Mouse (Mus musculus): ENCODE data around the gene Plscr1.

Gene Plscr1

DNA sequence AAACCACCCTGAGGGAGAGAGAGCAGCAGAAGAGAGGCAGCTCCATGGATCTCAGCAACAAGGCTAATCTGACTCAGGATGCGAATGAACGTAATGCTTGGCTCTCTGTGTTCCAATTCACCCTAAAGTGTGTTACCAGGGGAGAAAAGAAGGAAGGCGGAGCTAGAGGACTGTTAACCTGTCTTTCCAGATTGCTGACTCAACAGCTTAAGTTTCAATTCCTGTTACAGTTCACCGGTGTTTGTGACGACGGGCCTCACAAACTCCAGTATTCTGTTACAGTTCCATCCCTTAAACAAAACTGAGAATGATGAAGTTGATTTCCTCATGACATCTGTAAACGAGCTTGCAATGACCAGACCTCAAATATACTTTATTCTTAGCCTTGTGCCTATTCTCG, 55.5 kb downstream of the Plscr1 start:
- DNase-seq (ENCODE audit: low read depth, low spot score): no peak

GRCm38 (mm10) chr9:92305620-92306220, 56.2 kb downstream of the Plscr1 start:
- no peak for DNase-seq (ENCODE audit: low read depth, low spot score)

DNA sequence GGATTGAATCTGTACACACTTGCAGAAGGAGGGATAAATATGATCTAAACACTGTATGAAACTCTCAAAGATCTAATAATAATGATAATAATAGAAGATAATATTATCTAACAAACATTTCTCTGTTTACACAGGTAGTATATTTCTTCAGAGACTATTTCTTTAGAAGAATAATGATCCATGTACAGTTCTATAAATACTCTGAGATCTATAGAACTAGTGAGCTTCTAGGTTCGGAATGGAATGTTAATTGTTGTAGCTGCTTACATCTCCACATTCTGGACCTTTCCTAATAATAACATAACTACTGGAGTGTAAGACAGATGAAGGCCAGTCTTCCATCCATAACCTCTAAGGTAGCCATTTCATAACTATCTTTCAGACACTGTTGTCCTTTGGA, 59.5 kb downstream of the Plscr1 start, which contains the start of gene 1700057G04Rik:
Gene 1700057G04Rik, plus strand, starts transcription at position 301 of the 400 bp plus-strand sequence.
- no peak for DNase-seq (ENCODE audit: low read depth, low spot score)

GRCm38 (mm10) chr9:92316791-92317190, 67.2 kb downstream of the Plscr1 start:
- no peak for DNase-seq (ENCODE audit: low read depth, low spot score)
